Mouse (Mus musculus) embryonic facial prominence, embryonic 12.5 days (tissue): ENCODE results near the gene Kmt2d. TPM values are rescaled to one million over a fixed set of nuclear protein-coding genes. Genes with fewer than 3 reads are reported as not detected.

Source experiments
- ATAC-seq: fragments of 200-750 bp; cut with Nextera tagmentation; 2 replicates; pipeline ENCODE4 v1.8.0; 2017; ENCODE audit not compliant: insufficient number of reproducible peaks, insufficient read depth, low FRiP score, low TSS enrichment
- H3K27ac ChIP-seq: fragments of 300-500 bp; sonication (generic); 2 replicates; pipeline ENCODE4 v1.5.1; 2016; ENCODE audit warnings: mild to moderate bottlenecking
- H3K27me3 ChIP-seq: fragments of 300-500 bp; sonication (generic); 2 replicates; pipeline ENCODE4 v1.6.1; 2016; ENCODE audit warnings: mild to moderate bottlenecking, moderate library complexity
- H3K36me3 ChIP-seq: fragments of 300-500 bp; sonication (generic); 2 replicates; pipeline ENCODE4 v1.6.1; 2016; ENCODE audit warnings: mild to moderate bottlenecking
- H3K4me1 ChIP-seq: fragments of 300-500 bp; sonication (generic); 2 replicates; pipeline ENCODE4 v1.6.1; 2016
- H3K4me2 ChIP-seq: fragments of 300-500 bp; sonication (generic); replicated peaks from 2 replicates; pipeline ENCODE4 v1.6.1; 2016; ENCODE audit warnings: mild to moderate bottlenecking, moderate library complexity
- H3K4me3 ChIP-seq: fragments of 300-500 bp; sonication (generic); 2 replicates; pipeline ENCODE4 v1.5.1; 2016; ENCODE audit warnings: mild to moderate bottlenecking
- H3K9ac ChIP-seq: fragments of 300-500 bp; sonication (generic); 2 replicates; pipeline ENCODE4 v1.6.1; 2016; ENCODE audit warnings: mild to moderate bottlenecking, moderate library complexity
- H3K9me3 ChIP-seq: fragments of 300-500 bp; sonication (generic); 2 replicates; pipeline ENCODE4 v1.6.1; 2016; ENCODE audit warnings: mild to moderate bottlenecking, moderate library complexity
- WGBS: fragments of 180-500 bp; shearing (Covaris S2); methylation state at CpG from one replicate; pipeline ENCODE4 v1.1.7; 2016; 5-methylcytosine and 5-hydroxymethylcytosine counted together
- polyA plus RNA-seq: library from polyadenylated mRNA; unstranded; fragments of >200 nt; fragmentation: Nextera tagmentation; extraction: Ambion mirVana; gene quantifications from 2 replicates; pipeline ENCODE4 v1.2.1, GENCODE M21; 2016

Kmt2d gene
- polyA plus RNA-seq, 1 experiment from 2014 or later: 12.9 TPM

DNA sequence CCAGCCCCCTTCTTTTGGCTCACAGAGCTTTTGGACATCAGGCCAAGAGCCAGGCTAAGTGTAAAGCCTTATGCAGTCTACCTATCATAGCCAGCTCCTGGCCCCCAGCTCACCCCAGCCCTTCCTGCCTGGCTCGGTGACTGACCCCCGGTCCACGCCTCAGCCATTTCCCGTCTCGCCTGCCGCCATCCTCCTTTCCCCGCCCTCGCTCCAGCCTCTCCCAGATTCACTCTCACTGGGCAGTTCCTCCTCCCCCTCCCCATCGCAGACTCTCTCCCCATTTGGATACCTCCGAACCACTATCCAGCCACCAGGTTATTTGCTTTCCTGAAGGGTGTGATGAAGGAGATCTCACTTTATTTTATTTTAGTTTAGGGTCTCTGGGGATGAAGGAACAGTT lies 26.5 kb upstream of the Kmt2d start:
- H3K4me2 ChIP-seq: peak overlapping the region; percentile 42
- ATAC-seq: no peak
- H3K27ac ChIP-seq: no peak overlapping the region
- H3K36me3 ChIP-seq: no peaks in the 10 kb centered on the region
- no peak overlapping the region for H3K4me3 ChIP-seq
- no peak overlapping the region for H3K9ac ChIP-seq
- no peaks in the 10 kb centered on the region for H3K9me3 ChIP-seq
- 1% methylated on average over 10 of the region's 10 CpGs for WGBS
- H3K4me1 ChIP-seq: peaks cover 33% of the 10 kb centered on the region
- peaks cover 81% of the 10 kb centered on the region for H3K27me3 ChIP-seq

DNA sequence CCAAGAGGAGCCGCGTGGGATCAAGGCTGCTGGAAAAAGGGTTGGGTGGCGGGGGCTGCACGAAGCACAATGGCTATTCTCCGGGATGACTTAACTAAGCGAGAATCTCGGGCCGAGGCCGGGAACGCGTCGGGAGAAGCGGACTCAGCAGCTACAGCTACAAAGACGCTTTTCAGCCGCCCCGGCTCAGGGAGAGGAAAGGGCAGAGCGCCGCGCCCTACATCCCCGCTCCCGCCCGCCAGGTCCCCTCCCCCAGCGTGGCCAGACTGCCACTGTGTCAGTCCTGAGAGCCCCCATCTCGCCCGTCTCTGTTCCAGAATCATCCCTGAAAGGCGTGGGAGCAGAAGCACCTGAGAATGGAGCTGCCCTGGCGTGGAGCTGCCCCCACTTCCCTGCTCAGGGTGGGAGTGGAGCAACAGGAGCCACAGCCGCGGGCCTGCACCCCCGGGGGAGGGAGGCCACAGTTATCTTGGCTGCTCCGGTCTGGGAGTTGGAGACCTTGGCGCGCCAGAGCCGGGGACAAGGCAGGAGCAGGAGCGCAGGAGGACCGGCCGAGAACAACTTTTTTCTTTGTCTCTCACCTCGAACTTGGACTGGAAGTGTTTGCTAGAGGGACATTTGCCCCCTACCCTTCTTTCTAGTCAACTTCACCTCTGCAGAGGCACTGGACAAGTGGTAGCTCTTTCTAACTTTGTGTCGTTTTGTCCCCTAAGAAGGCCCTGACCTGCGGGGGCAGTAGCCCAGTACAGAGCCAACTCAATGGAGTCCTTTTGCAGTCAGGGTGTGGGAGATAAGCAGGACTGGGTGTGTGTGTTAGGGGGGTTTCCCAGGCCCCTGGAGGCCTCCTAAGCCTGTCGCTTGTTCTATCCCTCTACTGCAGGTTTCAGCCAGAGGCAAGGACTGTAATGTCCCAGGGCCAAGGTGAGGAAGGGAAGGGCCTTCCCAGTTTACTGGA lies 24.9 kb upstream of the Kmt2d start:
- WGBS: 3% methylated on average over 41 of the region's 41 CpGs
- ATAC-seq: no peak
- Histone ChIP-seq H3K4me1 (peaks cover 37% of the 10 kb centered on the region), H3K36me3 (no peaks in the 10 kb centered on the region), H3K4me3 (peak overlapping the region; percentile 52), H3K27ac (no peak overlapping the region), H3K4me2 (peak overlapping the region; percentile 47), H3K9me3 (no peaks in the 10 kb centered on the region), H3K27me3 (peaks cover 95% of the 10 kb centered on the region), H3K9ac (peak overlapping the region; percentile 42)

DNA sequence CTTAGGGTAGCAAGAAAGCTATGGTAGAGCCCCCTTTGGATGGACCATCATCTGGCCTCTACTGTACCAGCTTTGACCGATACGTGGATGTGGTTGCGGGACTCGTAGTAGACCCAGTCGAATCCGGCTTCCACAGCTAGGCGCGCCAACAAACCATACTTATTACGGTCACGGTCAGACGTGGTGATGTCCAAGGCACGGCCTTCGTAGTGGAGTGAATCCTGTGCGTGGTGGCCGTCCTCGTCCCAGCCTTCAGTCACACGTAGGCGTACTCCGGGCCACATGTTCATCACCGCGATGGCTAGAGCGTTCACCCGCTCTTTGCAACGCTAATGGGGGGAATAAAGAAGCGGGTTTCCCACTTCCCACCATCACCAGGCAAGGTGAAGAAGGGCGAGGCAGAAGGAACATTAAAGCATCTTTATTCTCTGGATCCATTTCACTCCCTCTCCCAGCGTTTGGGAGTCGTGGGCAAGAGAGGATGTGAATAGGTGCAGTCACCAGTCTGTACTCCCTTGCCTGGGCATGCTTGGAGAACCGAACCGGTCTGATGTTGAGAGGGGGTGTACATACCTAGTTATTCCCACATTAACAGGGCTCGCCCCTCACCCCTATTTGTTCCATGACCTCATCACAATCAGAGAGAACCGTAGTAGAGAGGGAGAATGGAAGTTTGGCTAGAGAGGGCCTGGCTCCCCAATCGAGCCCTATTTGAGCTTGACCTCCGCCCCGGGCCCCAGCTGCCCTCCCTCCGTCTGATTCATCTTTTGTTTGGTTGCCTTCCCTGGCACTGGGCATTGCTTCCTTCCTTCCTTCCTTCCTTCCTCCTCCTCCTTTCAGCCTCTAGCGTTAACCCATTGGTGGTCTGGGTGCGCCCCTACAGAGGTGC lies 24.0 kb upstream of the Kmt2d start:
- ATAC-seq: no peak
- Histone ChIP-seq H3K9ac (peak overlapping the region; percentile 42), H3K4me1 (peaks cover 37% of the 10 kb centered on the region), H3K36me3 (no peaks in the 10 kb centered on the region), H3K4me2 (peak overlapping the region; percentile 98), H3K4me3 (peak overlapping the region; percentile 52), H3K9me3 (no peaks in the 10 kb centered on the region), H3K27ac (no peak overlapping the region), H3K27me3 (peaks cover 91% of the 10 kb centered on the region)
- WGBS: 3% methylated on average over 38 of the region's 38 CpGs

DNA sequence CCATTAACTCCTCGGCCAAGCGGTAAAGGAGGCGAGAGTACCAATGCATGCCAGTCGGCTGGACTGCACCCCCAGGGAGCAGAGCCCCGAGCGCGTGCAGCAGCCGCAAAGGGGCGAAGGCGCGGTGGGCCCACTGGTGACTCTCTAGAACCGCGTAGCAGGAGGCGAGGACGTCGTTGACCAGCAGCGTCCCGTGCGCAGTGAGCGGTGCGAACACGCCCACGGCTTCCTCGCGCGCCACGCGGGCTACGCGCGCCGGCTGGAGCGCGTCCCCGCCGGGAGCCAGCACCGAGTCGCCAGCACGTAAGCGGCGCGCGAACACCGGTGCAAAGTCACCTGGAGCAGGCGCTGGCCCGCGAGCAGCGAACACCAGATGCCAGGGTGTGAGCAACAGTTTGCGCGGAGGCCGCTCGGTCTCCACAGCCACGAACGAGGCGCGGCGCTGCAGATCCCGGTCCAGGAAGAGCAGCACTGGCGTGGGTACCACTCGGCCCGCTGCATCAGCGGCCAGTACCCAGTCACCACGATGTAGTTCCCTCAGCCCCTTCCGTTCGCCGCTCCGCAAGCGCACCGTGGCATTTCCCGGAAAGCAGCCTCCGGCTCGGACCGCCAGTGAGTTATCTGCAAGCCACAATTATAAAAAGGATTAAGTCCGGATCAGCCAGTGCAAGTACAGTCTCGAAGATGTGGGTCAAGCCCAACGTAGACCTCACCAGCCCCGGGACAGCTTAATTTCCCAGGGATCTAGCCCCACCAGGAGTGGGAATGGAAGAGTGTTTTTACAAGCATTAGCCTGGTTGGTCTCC lies 23.1 kb upstream of the Kmt2d start, which contains the start of gene Rhebl1:
Gene Rhebl1 (minus strand): TSS at position 601 of the 806 bp plus-strand sequence.
- Histone ChIP-seq H3K9ac (peak within 1 kb of the TSS; percentile 57), H3K9me3 (no peaks in the 10 kb centered on the region), H3K27ac (no peak within 1 kb of the TSS), H3K27me3 (peaks cover 83% of the 10 kb centered on the region), H3K4me2 (peak within 1 kb of the TSS; percentile 98), H3K4me3 (peak within 1 kb of the TSS; percentile 52), H3K36me3 (no peaks in the 10 kb centered on the region), H3K4me1 (peaks cover 37% of the 10 kb centered on the region)
- WGBS: 1% methylated on average over 77 of the region's 77 CpGs
- ATAC-seq: no peak

DNA sequence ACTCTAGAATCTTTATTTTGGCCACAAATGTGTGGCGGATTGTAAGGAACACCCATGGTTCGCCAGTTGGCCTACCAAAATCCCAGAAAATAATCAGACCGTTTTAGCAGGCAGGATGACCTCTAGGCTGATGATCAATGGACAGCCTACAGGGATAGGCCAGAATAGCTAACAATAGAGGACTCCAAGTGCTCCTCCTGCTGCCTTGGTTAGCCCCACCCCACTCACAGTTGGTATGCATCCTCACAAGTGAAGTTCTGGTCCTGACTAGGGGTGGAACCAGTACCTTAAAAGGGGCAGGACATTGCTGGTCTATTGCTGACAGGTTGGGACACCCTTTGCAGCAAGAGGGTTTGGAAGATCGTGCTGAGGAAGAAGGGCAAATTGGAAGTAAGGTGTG lies 22.0 kb upstream of the Kmt2d start:
- no peak overlapping the region for H3K9ac ChIP-seq
- no peak overlapping the region for H3K4me2 ChIP-seq
- H3K4me3 ChIP-seq: 0 out of 2 replicates have a peak overlapping the region, but pooled peaks have one; percentile 5
- H3K4me1 ChIP-seq: peaks cover 31% of the 10 kb centered on the region
- no peaks in the 10 kb centered on the region for H3K36me3 ChIP-seq
- WGBS: 48% methylated on average over 4 of the region's 4 CpGs
- no peak for ATAC-seq
- H3K9me3 ChIP-seq: no peaks in the 10 kb centered on the region
- peaks cover 72% of the 10 kb centered on the region for H3K27me3 ChIP-seq
- H3K27ac ChIP-seq: no peak overlapping the region

DNA sequence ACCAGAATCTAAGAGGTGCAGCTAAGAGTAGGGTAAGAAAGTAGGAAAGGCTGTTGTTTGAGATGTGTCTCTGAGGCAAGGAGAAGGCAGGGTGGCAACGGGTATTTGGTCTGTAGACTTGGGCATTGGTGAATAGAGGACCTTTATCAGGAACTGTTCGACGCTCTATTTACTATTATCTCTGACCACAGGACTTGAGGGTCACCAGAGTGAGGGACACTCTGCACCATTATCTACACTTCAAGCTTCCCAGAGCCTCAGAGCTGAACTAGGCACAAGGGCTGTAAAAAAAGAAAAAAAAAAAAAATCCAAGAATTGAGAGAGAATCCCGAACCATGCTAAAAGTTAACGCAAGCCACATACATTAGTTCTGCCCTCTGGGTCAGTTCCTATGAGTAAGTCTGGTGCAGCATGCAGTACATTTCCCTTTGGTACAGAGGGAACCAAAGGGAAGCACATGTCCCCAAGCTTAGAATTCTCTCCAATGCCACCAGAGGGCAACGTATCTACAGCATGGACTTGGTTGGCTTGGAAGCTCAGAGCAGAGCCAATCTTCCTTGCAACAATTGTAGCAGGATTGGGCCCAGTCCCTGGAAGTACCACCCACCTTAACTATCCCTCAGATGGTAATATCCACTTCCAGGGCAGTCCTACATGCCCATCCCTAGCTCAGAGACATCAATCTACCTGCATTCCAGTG lies 21.1 kb upstream of the Kmt2d start:
- no peak overlapping the region for H3K9ac ChIP-seq
- H3K36me3 ChIP-seq: no peaks in the 10 kb centered on the region
- peaks cover 62% of the 10 kb centered on the region for H3K27me3 ChIP-seq
- H3K4me1 ChIP-seq: peaks cover 25% of the 10 kb centered on the region
- 0 out of 2 replicates have a peak, but pooled peaks have one; percentile 17 for ATAC-seq
- H3K9me3 ChIP-seq: no peaks in the 10 kb centered on the region
- 39% methylated on average over 6 of the region's 6 CpGs for WGBS
- no peak overlapping the region for H3K27ac ChIP-seq
- no peak overlapping the region for H3K4me3 ChIP-seq
- no peak overlapping the region for H3K4me2 ChIP-seq

DNA sequence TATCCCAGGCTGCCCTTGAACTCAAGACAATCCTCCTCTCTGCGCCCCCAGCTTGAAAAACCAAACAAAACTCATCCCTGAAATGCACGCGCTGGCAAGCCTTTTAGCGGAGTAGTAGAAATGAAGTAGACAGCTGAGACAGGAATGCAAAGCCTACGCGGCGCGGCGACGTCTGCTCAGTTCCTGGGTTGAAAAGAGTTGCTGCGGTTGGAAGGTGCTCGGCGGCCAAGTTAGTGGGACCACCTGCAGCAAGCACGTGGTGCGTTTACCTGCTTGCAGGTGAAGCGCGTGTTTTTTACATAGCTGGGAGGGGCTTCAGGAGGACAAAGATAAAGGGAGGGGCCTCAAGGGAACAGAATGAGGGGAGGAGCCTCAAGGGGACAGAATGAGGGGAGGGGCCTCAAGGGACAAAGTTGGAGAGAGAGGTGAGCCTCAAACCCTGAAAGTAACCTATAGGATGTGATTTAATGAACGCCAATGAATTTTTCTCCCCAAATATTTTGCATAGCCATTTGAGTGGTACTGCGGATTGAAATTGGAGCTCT lies 20.3 kb upstream of the Kmt2d start:
- Histone ChIP-seq H3K9ac (no peak overlapping the region), H3K4me3 (0 out of 2 replicates have a peak overlapping the region, but pooled peaks have one; percentile 7), H3K9me3 (no peaks in the 10 kb centered on the region), H3K4me1 (peaks cover 25% of the 10 kb centered on the region), H3K4me2 (peak overlapping the region; percentile 24; the same call in 1 of the 2 replicates), H3K27me3 (peaks cover 54% of the 10 kb centered on the region), H3K27ac (no peak overlapping the region), H3K36me3 (no peaks in the 10 kb centered on the region)
- no peak for ATAC-seq
- WGBS: 9% methylated on average over 19 of the region's 19 CpGs

DNA sequence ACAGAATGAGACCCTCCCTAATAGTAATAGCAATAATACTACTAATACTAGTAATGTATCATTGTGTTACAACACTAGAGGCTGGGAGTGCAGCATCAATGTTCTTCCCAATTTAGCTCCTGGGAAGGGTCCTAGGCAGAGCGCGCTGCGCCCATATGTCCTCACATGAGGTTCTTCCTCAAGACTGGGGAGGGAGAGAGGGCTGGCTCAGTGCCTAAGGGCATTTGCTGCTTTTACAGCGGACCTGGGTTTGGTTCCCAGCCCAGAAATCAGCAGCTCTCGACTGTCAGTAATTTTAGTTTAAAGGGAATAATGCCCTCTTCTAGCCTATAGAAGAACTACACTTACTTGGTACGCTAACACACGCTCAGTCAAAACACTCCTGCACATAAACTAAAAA lies 16.5 kb upstream of the Kmt2d start:
- peaks cover 3% of the 10 kb centered on the region; the same call in 1 of the 2 replicates for H3K4me1 ChIP-seq
- no peak overlapping the region for H3K9ac ChIP-seq
- H3K4me3 ChIP-seq: no peak overlapping the region
- peak overlapping the region; percentile 43; the same call in 1 of the 2 replicates for H3K27ac ChIP-seq
- H3K36me3 ChIP-seq: no peaks in the 10 kb centered on the region
- no peak overlapping the region for H3K4me2 ChIP-seq
- ATAC-seq: no peak
- peaks cover 17% of the 10 kb centered on the region for H3K27me3 ChIP-seq
- WGBS: 79% methylated on average over 7 of the region's 7 CpGs
- H3K9me3 ChIP-seq: no peaks in the 10 kb centered on the region

DNA sequence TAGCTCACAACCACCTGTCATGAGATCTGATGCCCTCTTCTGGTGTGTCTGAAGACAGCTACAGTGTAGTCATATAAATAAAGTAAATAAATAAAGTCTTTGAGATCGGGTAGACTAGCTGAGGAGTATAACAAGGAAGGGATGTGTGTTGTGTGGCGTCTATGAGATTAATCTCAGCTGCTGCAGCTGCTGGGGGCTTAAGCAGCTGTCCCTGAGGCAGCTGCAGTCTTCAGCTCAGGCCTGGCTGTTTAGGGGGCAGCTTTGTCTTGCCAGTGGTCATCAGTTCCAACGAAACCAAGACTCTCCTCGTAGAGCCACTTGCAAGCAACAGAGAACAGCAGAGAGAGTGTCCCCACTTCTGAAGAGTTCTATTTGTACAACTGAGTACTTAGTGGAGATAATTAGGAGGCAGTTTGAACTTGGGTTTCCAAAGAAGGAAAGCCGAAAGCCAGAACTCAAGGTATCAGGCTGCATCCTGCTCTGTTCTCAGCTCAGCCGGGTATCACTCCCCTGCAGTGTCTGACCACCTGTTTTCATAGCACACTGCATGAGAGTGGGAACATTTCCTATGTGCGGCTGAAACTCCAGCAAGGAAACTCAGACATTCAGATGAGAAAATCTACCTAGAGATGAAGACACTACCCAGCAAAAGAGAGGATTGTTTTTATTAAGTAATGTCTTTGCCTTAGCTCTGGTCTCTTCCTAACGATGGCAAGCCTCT lies 15.8 kb upstream of the Kmt2d start:
- 58% methylated on average over 8 of the region's 8 CpGs for WGBS
- H3K4me3 ChIP-seq: no peak overlapping the region
- H3K36me3 ChIP-seq: no peaks in the 10 kb centered on the region
- no peak overlapping the region for H3K4me2 ChIP-seq
- H3K27ac ChIP-seq: peak overlapping the region; percentile 43; the same call in 1 of the 2 replicates
- H3K9me3 ChIP-seq: no peaks in the 10 kb centered on the region
- H3K27me3 ChIP-seq: peaks cover 10% of the 10 kb centered on the region
- H3K4me1 ChIP-seq: peaks cover 5% of the 10 kb centered on the region; the same call in 1 of the 2 replicates
- no peak for ATAC-seq
- H3K9ac ChIP-seq: no peak overlapping the region

DNA sequence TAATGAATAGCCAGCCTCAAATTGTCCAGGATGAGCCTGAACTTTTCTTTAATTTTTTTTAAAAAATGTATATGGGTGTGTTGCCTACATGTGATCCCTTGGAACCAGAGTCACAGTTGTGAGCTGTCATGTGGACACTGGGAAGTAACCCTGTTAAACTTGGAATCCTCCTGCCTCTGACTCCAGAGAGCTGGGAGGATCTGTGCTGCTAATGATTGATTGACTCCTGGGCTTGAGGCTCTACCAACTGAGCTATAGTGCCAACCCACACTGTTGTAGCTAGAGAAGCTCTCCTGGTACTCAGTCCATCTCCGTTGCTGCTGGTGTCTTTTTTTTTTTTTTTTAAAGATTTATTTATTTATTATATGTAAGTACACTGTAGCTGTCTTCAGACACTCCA lies 13.1 kb upstream of the Kmt2d start:
- no peak for ATAC-seq
- no peak overlapping the region for H3K4me2 ChIP-seq
- no peak overlapping the region for H3K9ac ChIP-seq
- no peak overlapping the region for H3K4me3 ChIP-seq
- no peaks in the 10 kb centered on the region for H3K27me3 ChIP-seq
- WGBS: 47% methylated on average over 1 of the region's 1 CpGs
- H3K27ac ChIP-seq: no peak overlapping the region
- H3K36me3 ChIP-seq: no peaks in the 10 kb centered on the region
- peaks cover 13% of the 10 kb centered on the region; the same call in 1 of the 2 replicates for H3K4me1 ChIP-seq
- no peaks in the 10 kb centered on the region for H3K9me3 ChIP-seq
